Mouse (Mus musculus) limb, embryonic 14.5 days (tissue): ENCODE data around the gene Rab21. TPM values are rescaled to one million over a fixed set of nuclear protein-coding genes. Genes with fewer than 3 reads are reported as not detected.

ENCODE experiments used
- ATAC-seq: fragments of 200-750 bp; cut with Nextera tagmentation; 2 replicates; pipeline ENCODE4 v1.8.0; 2017; ENCODE audit warnings: low read depth, moderate number of reproducible peaks, moderate TSS enrichment; ENCODE audit not compliant: low FRiP score
- DNase-seq: peaks from one replicate; pipeline ENCODE4 v3.0.0-alpha.2; 2015; ENCODE audit warnings: low spot score
- H3K27ac ChIP-seq: fragments of 300-500 bp; sonication (generic); replicated peaks from 2 replicates; pipeline ENCODE4 v1.5.1; 2014; ENCODE audit warnings: low read depth, mild to moderate bottlenecking, low read length, moderate library complexity, mixed read lengths
- H3K27me3 ChIP-seq: fragments of 300-500 bp; sonication (generic); 2 replicates; pipeline ENCODE4 v1.6.1; 2014; ENCODE audit warnings: low read length, mixed read lengths; ENCODE audit not compliant: control insufficient read depth, insufficient read depth
- H3K36me3 ChIP-seq: fragments of 300-500 bp; sonication (generic); 2 replicates; pipeline ENCODE4 v1.6.1; 2014; ENCODE audit warnings: mild to moderate bottlenecking, low read length, moderate library complexity, mixed read lengths; ENCODE audit not compliant: control insufficient read depth, insufficient read depth
- H3K4me1 ChIP-seq: fragments of 300-500 bp; sonication (generic); 2 replicates; pipeline ENCODE4 v1.6.1; 2014; ENCODE audit warnings: antibody characterized with exemption, low read length, mixed read lengths; ENCODE audit not compliant: control insufficient read depth, insufficient read depth
- H3K4me2 ChIP-seq: fragments of 300-500 bp; sonication (generic); replicated peaks from 2 replicates; pipeline ENCODE4 v1.6.1; 2014; ENCODE audit warnings: low read depth, mild to moderate bottlenecking, low read length, moderate library complexity; ENCODE audit not compliant: severe bottlenecking
- H3K4me3 ChIP-seq: fragments of 300-500 bp; sonication (generic); replicated peaks from 2 replicates; pipeline ENCODE4 v1.5.1; 2014; ENCODE audit warnings: low read length
- H3K9ac ChIP-seq: fragments of 300-500 bp; sonication (generic); 2 replicates; pipeline ENCODE4 v1.6.1; 2014; ENCODE audit warnings: mild to moderate bottlenecking, low read depth, low read length, moderate library complexity; ENCODE audit not compliant: severe bottlenecking
- H3K9me3 ChIP-seq: fragments of 300-500 bp; sonication (generic); 2 replicates; pipeline ENCODE4 v1.6.1; 2016; ENCODE audit warnings: low read length; ENCODE audit not compliant: control insufficient read depth
- POLR2A ChIP-seq: fragments of 200-500 bp; IDR thresholded peaks from 2 replicates; pipeline ENCODE4 v1.8.0; 2012; ENCODE audit warnings: inconsistent platforms, mild to moderate bottlenecking, moderate library complexity, borderline replicate concordance; ENCODE audit not compliant: insufficient read depth, insufficient read length; ENCODE audit errors: extremely low read depth
- WGBS: fragments of 180-500 bp; shearing (Covaris S2); extraction: QIAGEN DNeasy Blood & Tissue Kit; methylation state at CpG from one replicate; pipeline ENCODE4 v1.1.7; 2014; 5-methylcytosine and 5-hydroxymethylcytosine counted together
- polyA plus RNA-seq, 2 experiments: library from polyadenylated mRNA; depleted of rRNA in 1 of 2; stranded (reverse) in 1 of 2; unstranded in 1 of 2; fragments of >200 nt; fragmentation: Nextera tagmentation in 1 of 2; extraction: Ambion mirVana in 1 of 2; gene quantifications; 2 replicates each; pipeline versions ENCODE4 v1.2.1 to v1.2.3; 2012 to 2014

The Rab21 gene
- polyA plus RNA-seq, 2 experiments: 8.0 to 19.9 TPM

DNA sequence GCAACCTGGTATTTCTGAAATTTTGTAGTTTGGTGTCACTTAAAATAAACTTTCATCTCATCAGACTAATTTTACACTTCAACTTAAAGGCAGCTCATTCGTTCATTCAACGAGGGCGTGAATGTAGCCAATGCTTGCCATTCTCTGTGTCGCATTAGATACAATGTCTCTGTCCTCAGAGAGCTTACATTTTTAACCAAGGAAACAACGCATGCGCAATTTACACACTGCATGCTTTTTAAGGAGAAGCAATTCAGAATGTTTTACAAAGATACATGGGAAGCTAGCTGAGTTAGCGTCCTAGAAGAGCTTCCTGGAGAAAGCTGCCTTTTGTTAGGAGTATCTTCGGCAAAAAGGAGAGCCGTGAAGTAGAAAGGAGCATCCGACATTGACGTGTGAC, 919 bp upstream of the Rab21 start:
- H3K9me3 ChIP-seq: no peaks in the 10 kb centered on the region
- ATAC-seq: no peak
- peak overlapping the region; percentile 90 for H3K27ac ChIP-seq
- peaks cover 8% of the 10 kb centered on the region for H3K4me1 ChIP-seq
- no peaks in the 10 kb centered on the region for H3K36me3 ChIP-seq
- DNase-seq: no peak
- H3K4me3 ChIP-seq: peak overlapping the region; percentile 87
- no peak for TF ChIP-seq POLR2A
- WGBS: 64% methylated on average over 11 of the region's 11 CpGs
- H3K27me3 ChIP-seq: no peaks in the 10 kb centered on the region
- H3K9ac ChIP-seq: peak overlapping the region; percentile 85
- H3K4me2 ChIP-seq: peak overlapping the region; percentile 90

DNA sequence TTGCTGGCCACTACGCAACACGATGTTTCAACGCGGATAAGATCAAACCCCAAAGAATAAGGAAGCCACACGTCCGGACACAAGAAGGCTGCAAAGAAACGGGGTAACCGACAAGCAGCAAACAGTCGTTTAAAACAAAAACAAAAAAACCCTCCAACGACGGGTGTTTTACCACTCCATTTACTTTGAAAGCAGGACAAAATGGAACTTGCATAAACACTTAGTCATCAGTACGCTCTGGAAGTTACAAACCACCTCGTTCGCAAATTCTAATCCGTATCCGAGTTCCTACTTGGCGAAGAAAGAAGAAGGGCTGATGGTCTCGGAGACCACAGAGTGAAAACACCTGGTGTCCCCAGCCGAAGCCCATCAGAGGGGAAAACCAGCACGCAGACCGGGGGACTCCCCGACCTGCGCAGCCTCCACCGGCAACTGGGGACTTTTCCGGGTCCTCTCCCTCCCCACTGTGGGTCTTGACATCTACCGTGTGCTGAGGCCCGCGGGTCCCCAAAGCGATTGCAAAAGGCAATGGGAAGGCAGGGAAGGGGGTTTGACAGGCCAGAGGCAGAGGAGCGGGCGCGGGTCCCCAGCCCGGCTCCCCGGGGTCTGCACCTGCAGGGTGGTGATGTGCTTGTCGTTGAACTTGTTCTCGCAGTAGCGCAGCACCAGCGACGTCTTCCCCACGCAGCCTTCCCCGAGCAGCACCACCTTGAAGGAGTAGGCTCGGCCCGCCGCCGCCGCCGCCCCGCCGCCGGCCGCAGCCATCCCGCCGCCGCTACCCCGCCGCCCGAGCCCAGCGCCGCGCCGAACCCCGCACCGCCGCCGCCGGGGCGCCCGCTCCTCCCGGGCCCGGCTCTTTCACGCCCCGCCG, 577 bp downstream of the Rab21 start:
- ATAC-seq (peak; percentile 58), DNase-seq (no peak)
- WGBS: 3% methylated on average over 40 of the region's 73 CpGs
- H3K27me3 ChIP-seq: no peaks in the 10 kb centered on the region
- H3K27ac ChIP-seq: peak overlapping the region; percentile 90
- TF ChIP-seq POLR2A: no peak
- H3K4me1 ChIP-seq: peaks cover 8% of the 10 kb centered on the region
- H3K9ac ChIP-seq: peak overlapping the region; percentile 85
- H3K4me2 ChIP-seq: peak overlapping the region; percentile 90
- 0 out of 2 replicates have a peak, but pooled peaks cover 2% of the 10 kb centered on the region for H3K36me3 ChIP-seq
- no peaks in the 10 kb centered on the region for H3K9me3 ChIP-seq
- H3K4me3 ChIP-seq: peak overlapping the region; percentile 87

DNA sequence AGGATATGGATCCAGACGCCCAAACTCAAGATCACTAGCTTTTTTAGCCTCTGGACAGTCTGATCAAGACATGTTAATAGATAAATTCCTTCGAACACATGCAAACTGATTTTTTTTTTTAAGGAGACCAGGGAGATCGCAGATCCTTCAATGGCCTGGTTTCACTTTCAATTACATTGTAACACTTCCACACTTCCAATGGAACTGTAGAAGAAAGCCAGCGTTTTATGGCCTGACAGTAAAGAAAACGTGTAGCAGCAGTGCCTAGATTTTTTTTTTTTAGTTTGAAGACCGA, 1.2 kb downstream of the Rab21 start:
- peaks cover 8% of the 10 kb centered on the region; the same call in 1 of the 2 replicates for H3K36me3 ChIP-seq
- DNase-seq (no peak), ATAC-seq (no peak)
- H3K4me1 ChIP-seq: peaks cover 8% of the 10 kb centered on the region
- no peaks in the 10 kb centered on the region for H3K9me3 ChIP-seq
- H3K4me3 ChIP-seq: peak overlapping the region; percentile 87
- WGBS: 14% methylated on average over 6 of the region's 6 CpGs
- peak overlapping the region; percentile 85 for H3K9ac ChIP-seq
- H3K27ac ChIP-seq: no peak overlapping the region
- no peaks in the 10 kb centered on the region for H3K27me3 ChIP-seq
- no peak for TF ChIP-seq POLR2A
- H3K4me2 ChIP-seq: peak overlapping the region; percentile 90

DNA sequence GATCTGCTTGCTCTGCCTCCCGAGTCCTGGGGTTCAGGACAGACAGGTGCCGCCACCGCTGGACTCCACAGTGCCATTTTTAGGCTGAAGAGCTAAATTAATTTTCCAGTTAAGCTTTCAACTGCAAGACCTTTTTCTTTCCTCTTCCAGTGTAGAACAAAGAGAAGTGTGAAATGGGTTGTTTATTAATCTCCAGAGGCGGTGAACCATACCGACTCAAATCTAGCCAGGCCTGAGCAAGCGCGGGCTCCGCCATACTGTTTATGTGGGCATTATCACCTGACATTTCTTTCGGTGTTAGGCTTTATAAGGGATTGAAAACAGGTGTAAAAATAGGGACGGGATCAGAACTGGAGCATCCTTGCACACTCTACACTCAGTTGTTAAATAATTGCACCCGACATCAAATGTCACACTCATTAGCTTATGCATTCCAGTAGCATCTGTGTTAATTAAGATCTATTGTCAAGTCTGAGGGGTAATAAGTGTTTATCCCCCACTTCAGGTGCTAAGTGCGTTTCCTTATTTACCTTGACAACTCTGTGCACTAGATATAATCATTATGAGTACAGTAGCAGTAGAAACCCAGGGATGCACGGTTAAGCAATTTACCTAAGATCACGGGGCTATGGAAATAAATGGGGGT, 1.6 kb downstream of the Rab21 start:
- H3K4me1 ChIP-seq: peaks cover 8% of the 10 kb centered on the region
- H3K9ac ChIP-seq: peak overlapping the region; percentile 85; the same call in 1 of the 2 replicates
- H3K4me2 ChIP-seq: peak overlapping the region; percentile 90
- H3K27me3 ChIP-seq: no peaks in the 10 kb centered on the region
- no peak for DNase-seq
- peak overlapping the region; percentile 87 for H3K4me3 ChIP-seq
- 64% methylated on average over 14 of the region's 14 CpGs for WGBS
- H3K9me3 ChIP-seq: no peaks in the 10 kb centered on the region
- peaks cover 8% of the 10 kb centered on the region; the same call in 1 of the 2 replicates for H3K36me3 ChIP-seq
- no peak overlapping the region for H3K27ac ChIP-seq
- no peak for ATAC-seq
- TF ChIP-seq POLR2A: no peak

DNA sequence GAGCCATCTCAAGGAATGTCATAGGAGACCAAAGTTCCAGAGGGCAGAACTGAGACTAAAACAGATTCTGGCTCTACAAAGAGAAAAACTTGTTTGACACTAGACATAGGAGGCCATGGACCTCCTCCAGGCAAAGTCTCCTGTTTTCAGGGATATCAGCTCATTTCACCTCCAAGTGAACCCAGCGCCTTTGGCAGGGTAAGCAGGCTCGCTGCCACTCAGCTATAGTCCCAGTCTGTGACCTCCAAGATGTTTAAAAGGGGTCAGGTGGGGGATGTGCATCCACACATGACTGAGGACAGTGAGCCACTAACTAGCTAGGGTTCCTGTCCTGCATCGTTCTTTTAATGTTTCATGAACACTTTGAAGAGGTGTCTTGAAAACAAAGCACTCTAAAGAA, 2.7 kb downstream of the Rab21 start:
- TF ChIP-seq POLR2A: no peak
- WGBS: 65% methylated on average over 3 of the region's 3 CpGs
- Histone ChIP-seq H3K9ac (no peak overlapping the region), H3K4me3 (no peak overlapping the region), H3K4me1 (peaks cover 8% of the 10 kb centered on the region), H3K27me3 (no peaks in the 10 kb centered on the region), H3K27ac (no peak overlapping the region), H3K4me2 (no peak overlapping the region), H3K36me3 (peaks cover 8% of the 10 kb centered on the region; the same call in 1 of the 2 replicates), H3K9me3 (no peaks in the 10 kb centered on the region)
- ATAC-seq (no peak), DNase-seq (no peak)
